Mouse (Mus musculus) limb, embryonic 12.5 days (tissue): ENCODE measurements around the gene Galnt2. TPM values are rescaled to one million over a fixed set of nuclear protein-coding genes. Genes with fewer than 3 reads are reported as not detected.

Experiments used
- ATAC-seq: fragments of 200-750 bp; cut with Nextera tagmentation; 2 replicates; pipeline ENCODE4 v1.8.0; 2017; ENCODE audit warnings: low read depth, moderate TSS enrichment; ENCODE audit not compliant: insufficient number of reproducible peaks, insufficient read depth, low FRiP score, low TSS enrichment
- H3K27ac ChIP-seq: fragments of 300-500 bp; sonication (generic); 2 replicates; pipeline ENCODE4 v1.5.1; 2016; ENCODE audit warnings: mild to moderate bottlenecking, moderate library complexity
- H3K27me3 ChIP-seq: fragments of 300-500 bp; sonication (generic); 2 replicates; pipeline ENCODE4 v1.6.1; 2016; ENCODE audit warnings: mild to moderate bottlenecking, moderate library complexity
- H3K36me3 ChIP-seq: fragments of 300-500 bp; sonication (generic); 2 replicates; pipeline ENCODE4 v1.6.1; 2016; ENCODE audit warnings: mild to moderate bottlenecking, moderate library complexity
- H3K4me1 ChIP-seq: fragments of 300-500 bp; sonication (generic); replicated peaks from 2 replicates; pipeline ENCODE4 v1.6.1; 2016
- H3K4me2 ChIP-seq: fragments of 300-500 bp; sonication (generic); 2 replicates; pipeline ENCODE4 v1.6.1; 2016; ENCODE audit warnings: mild to moderate bottlenecking, moderate library complexity
- H3K4me3 ChIP-seq: fragments of 300-500 bp; sonication (generic); replicated peaks from 2 replicates; pipeline ENCODE4 v1.5.1; 2016; ENCODE audit warnings: mild to moderate bottlenecking
- H3K9ac ChIP-seq: fragments of 300-500 bp; sonication (generic); replicated peaks from 2 replicates; pipeline ENCODE4 v1.6.1; 2016; ENCODE audit warnings: mild to moderate bottlenecking, moderate library complexity
- H3K9me3 ChIP-seq: fragments of 300-500 bp; sonication (generic); 2 replicates; pipeline ENCODE4 v1.6.1; 2016; ENCODE audit warnings: mild to moderate bottlenecking, moderate library complexity
- WGBS: fragments of 180-500 bp; shearing (Covaris S2); methylation state at CpG from one replicate; pipeline ENCODE4 v1.1.7; 2016; 5-methylcytosine and 5-hydroxymethylcytosine counted together
- polyA plus RNA-seq: library from polyadenylated mRNA; unstranded; fragments of >200 nt; fragmentation: Nextera tagmentation; extraction: Ambion mirVana; gene quantifications from 2 replicates; pipeline ENCODE4 v1.2.1, GENCODE M21; 2016

Galnt2 gene
- polyA plus RNA-seq, 1 experiment from 2014 or later = 64.3 TPM

- H3K4me2 ChIP-seq = no peak overlapping the region
- H3K4me1 ChIP-seq = no peaks in the 10 kb centered on the region
- 78% methylated on average over 6 of the region's 6 CpGs for WGBS
- no peaks in the 10 kb centered on the region for H3K27me3 ChIP-seq
- ATAC-seq = no peak
- H3K4me3 ChIP-seq = no peak overlapping the region
- H3K36me3 ChIP-seq = no peaks in the 10 kb centered on the region
- H3K9me3 ChIP-seq = no peaks in the 10 kb centered on the region
- H3K27ac ChIP-seq = no peak overlapping the region
- H3K9ac ChIP-seq = no peak overlapping the region
These were observed 144.0 kb downstream of the Galnt2 start for GRCm38 (mm10) chr8:124375168-124375567.

GRCm38 (mm10) chr8:124375727-124376126 is 144.5 kb downstream of the Galnt2 start:
- H3K4me3 ChIP-seq = no peak overlapping the region
- H3K27me3 ChIP-seq = no peaks in the 10 kb centered on the region
- H3K4me1 ChIP-seq = no peaks in the 10 kb centered on the region
- H3K4me2 ChIP-seq = no peak overlapping the region
- no peak overlapping the region for H3K27ac ChIP-seq
- 0 out of 2 replicates have a peak overlapping the region, but pooled peaks have one; percentile 24 for H3K9ac ChIP-seq
- no peak for ATAC-seq
- no peaks in the 10 kb centered on the region for H3K9me3 ChIP-seq
- WGBS = 78% methylated on average over 9 of the region's 9 CpGs
- H3K36me3 ChIP-seq = no peaks in the 10 kb centered on the region

- ATAC-seq = no peak
- 92% methylated on average over 12 of the region's 12 CpGs for WGBS
- H3K27ac ChIP-seq = no peak overlapping the region
- no peak overlapping the region for H3K4me2 ChIP-seq
- no peaks in the 10 kb centered on the region for H3K27me3 ChIP-seq
- no peaks in the 10 kb centered on the region for H3K9me3 ChIP-seq
- no peak overlapping the region for H3K4me3 ChIP-seq
- no peaks in the 10 kb centered on the region for H3K4me1 ChIP-seq
- H3K9ac ChIP-seq = no peak overlapping the region
- H3K36me3 ChIP-seq = no peaks in the 10 kb centered on the region
These were observed 145.2 kb downstream of the Galnt2 start for GRCm38 (mm10) chr8:124376406-124376805.

GRCm38 (mm10) chr8:124379289-124379688 is 148.1 kb downstream of the Galnt2 start:
- no peaks in the 10 kb centered on the region for H3K27me3 ChIP-seq
- no peak overlapping the region for H3K27ac ChIP-seq
- H3K4me1 ChIP-seq = no peaks in the 10 kb centered on the region
- no peaks in the 10 kb centered on the region for H3K36me3 ChIP-seq
- WGBS = 71% methylated on average over 6 of the region's 6 CpGs
- ATAC-seq = no peak
- no peak overlapping the region for H3K4me3 ChIP-seq
- no peak overlapping the region for H3K9ac ChIP-seq
- no peak overlapping the region for H3K4me2 ChIP-seq
- H3K9me3 ChIP-seq = no peaks in the 10 kb centered on the region

- no peaks in the 10 kb centered on the region for H3K4me1 ChIP-seq
- no peaks in the 10 kb centered on the region for H3K36me3 ChIP-seq
- no peaks in the 10 kb centered on the region for H3K9me3 ChIP-seq
- ATAC-seq = no peak
- no peak overlapping the region for H3K27ac ChIP-seq
- no peak overlapping the region for H3K4me3 ChIP-seq
- no peak overlapping the region for H3K9ac ChIP-seq
- no peaks in the 10 kb centered on the region for H3K27me3 ChIP-seq
- H3K4me2 ChIP-seq = no peak overlapping the region
- WGBS = 63% methylated on average over 10 of the region's 10 CpGs
These were observed 151.0 kb downstream of the Galnt2 start for GRCm38 (mm10) chr8:124382235-124382634.

- H3K4me3 ChIP-seq = no peak overlapping the region
- no peak overlapping the region for H3K4me2 ChIP-seq
- H3K4me1 ChIP-seq = no peaks in the 10 kb centered on the region
- no peaks in the 10 kb centered on the region for H3K9me3 ChIP-seq
- no peak for ATAC-seq
- no peaks in the 10 kb centered on the region for H3K36me3 ChIP-seq
- WGBS = 89% methylated on average over 19 of the region's 19 CpGs
- no peaks in the 10 kb centered on the region for H3K27me3 ChIP-seq
- no peak overlapping the region for H3K9ac ChIP-seq
- H3K27ac ChIP-seq = no peak overlapping the region
These were observed 153.1 kb downstream of the Galnt2 start for GRCm38 (mm10) chr8:124384336-124384735.

GRCm38 (mm10) chr8:124386225-124386899 is 155.2 kb downstream of the Galnt2 start:
- Histone ChIP-seq H3K9me3 (no peaks in the 10 kb centered on the region), H3K4me3 (no peak overlapping the region), H3K36me3 (no peaks in the 10 kb centered on the region), H3K27me3 (no peaks in the 10 kb centered on the region), H3K4me1 (no peaks in the 10 kb centered on the region), H3K27ac (no peak overlapping the region), H3K9ac (no peak overlapping the region), H3K4me2 (no peak overlapping the region)
- no peak for ATAC-seq
- 81% methylated on average over 23 of the region's 23 CpGs for WGBS

GRCm38 (mm10) chr8:124389495-124389894 is 158.3 kb downstream of the Galnt2 start:
- 88% methylated on average over 11 of the region's 11 CpGs for WGBS
- Histone ChIP-seq H3K4me3 (no peak overlapping the region), H3K9ac (no peak overlapping the region), H3K36me3 (no peaks in the 10 kb centered on the region), H3K27me3 (no peaks in the 10 kb centered on the region), H3K4me2 (no peak overlapping the region), H3K4me1 (no peaks in the 10 kb centered on the region), H3K9me3 (no peaks in the 10 kb centered on the region), H3K27ac (no peak overlapping the region)
- ATAC-seq = no peak

- WGBS = 88% methylated on average over 7 of the region's 7 CpGs
- Histone ChIP-seq H3K4me1 (no peaks in the 10 kb centered on the region), H3K9ac (no peak overlapping the region), H3K36me3 (no peaks in the 10 kb centered on the region), H3K4me3 (no peak overlapping the region), H3K27ac (no peak overlapping the region), H3K9me3 (no peaks in the 10 kb centered on the region), H3K27me3 (no peaks in the 10 kb centered on the region), H3K4me2 (no peak overlapping the region)
- ATAC-seq = no peak
These were observed 160.0 kb downstream of the Galnt2 start for GRCm38 (mm10) chr8:124391191-124391590.

GRCm38 (mm10) chr8:124392271-124393012 is 161.3 kb downstream of the Galnt2 start:
- H3K9me3 ChIP-seq = no peaks in the 10 kb centered on the region
- no peaks in the 10 kb centered on the region for H3K4me1 ChIP-seq
- 0 out of 2 replicates have a peak overlapping the region, but pooled peaks have one; percentile 42 for H3K27ac ChIP-seq
- no peak overlapping the region for H3K4me3 ChIP-seq
- H3K9ac ChIP-seq = no peak overlapping the region
- 43% methylated on average over 10 of the region's 10 CpGs for WGBS
- no peak overlapping the region for H3K4me2 ChIP-seq
- no peak for ATAC-seq
- no peaks in the 10 kb centered on the region for H3K27me3 ChIP-seq
- H3K36me3 ChIP-seq = no peaks in the 10 kb centered on the region

GRCm38 (mm10) chr8:124393013-124393412 is 161.8 kb downstream of the Galnt2 start:
- H3K36me3 ChIP-seq = no peaks in the 10 kb centered on the region
- WGBS = 87% methylated on average over 5 of the region's 5 CpGs
- H3K9ac ChIP-seq = no peak overlapping the region
- no peak overlapping the region for H3K4me3 ChIP-seq
- H3K27ac ChIP-seq = 0 out of 2 replicates have a peak overlapping the region, but pooled peaks have one; percentile 42
- no peaks in the 10 kb centered on the region for H3K9me3 ChIP-seq
- H3K27me3 ChIP-seq = no peaks in the 10 kb centered on the region
- H3K4me1 ChIP-seq = no peaks in the 10 kb centered on the region
- ATAC-seq = no peak
- H3K4me2 ChIP-seq = no peak overlapping the region
